Mouse (Mus musculus): Measurements from ENCODE around the gene Ankrd65. TPM values are rescaled to one million over a fixed set of nuclear protein-coding genes. Genes with fewer than 3 reads are reported as not detected.
A peak's percentile ranks its signal among the peaks of the same experiment; 100 is the strongest.

The Ankrd65 gene
- polyA plus RNA-seq, 1 experiment from 2014 or later: 0.20 TPM

GRCm38 (mm10) chr4:155840076-155841002, 50.1 kb downstream of the Ankrd65 start:
- WGBS: 8% methylated on average over 8 of the region's 8 CpGs
- Histone ChIP-seq H3K36me3 (peaks cover 12% of the 10 kb centered on the region), H3K27ac (peak overlapping the region; percentile 95), H3K9me3 (no peaks in the 10 kb centered on the region), H3K4me2 (peak overlapping the region; percentile 86), H3K4me1 (peaks cover 47% of the 10 kb centered on the region), H3K9ac (peak overlapping the region; percentile 65), H3K4me3 (peak overlapping the region; percentile 60), H3K27me3 (no peaks in the 10 kb centered on the region)
- no peak for ATAC-seq (ENCODE audit: borderline replicate concordance, extremely low read depth, low FRiP score, low TSS enrichment)

GRCm38 (mm10) chr4:155841003-155841454, 50.8 kb downstream of the Ankrd65 start:
- peak; percentile 14 for ATAC-seq (ENCODE audit: borderline replicate concordance, extremely low read depth, low FRiP score, low TSS enrichment)
- peak overlapping the region; percentile 60 for H3K4me3 ChIP-seq
- H3K27ac ChIP-seq: peak overlapping the region; percentile 95; the same call in 1 of the 2 replicates
- H3K4me2 ChIP-seq: peak overlapping the region; percentile 86
- H3K9me3 ChIP-seq: no peaks in the 10 kb centered on the region
- H3K36me3 ChIP-seq: peaks cover 12% of the 10 kb centered on the region
- 1% methylated on average over 32 of the region's 32 CpGs for WGBS
- peaks cover 47% of the 10 kb centered on the region for H3K4me1 ChIP-seq
- peak overlapping the region; percentile 65 for H3K9ac ChIP-seq
- no peaks in the 10 kb centered on the region for H3K27me3 ChIP-seq

GRCm38 (mm10) chr4:155841651-155842270, 51.5 kb downstream of the Ankrd65 start:
- H3K27ac ChIP-seq: no peak overlapping the region
- WGBS: 38% methylated on average over 38 of the region's 38 CpGs
- H3K27me3 ChIP-seq: no peaks in the 10 kb centered on the region
- no peak overlapping the region for H3K9ac ChIP-seq
- H3K9me3 ChIP-seq: no peaks in the 10 kb centered on the region
- H3K36me3 ChIP-seq: peaks cover 12% of the 10 kb centered on the region
- ATAC-seq (ENCODE audit: borderline replicate concordance, extremely low read depth, low FRiP score, low TSS enrichment): no peak
- H3K4me1 ChIP-seq: peaks cover 52% of the 10 kb centered on the region
- peak overlapping the region; percentile 86 for H3K4me2 ChIP-seq
- H3K4me3 ChIP-seq: peak overlapping the region; percentile 60

- Histone ChIP-seq H3K4me3 (no peak overlapping the region), H3K27me3 (no peaks in the 10 kb centered on the region), H3K36me3 (peaks cover 12% of the 10 kb centered on the region), H3K4me2 (no peak overlapping the region), H3K4me1 (peaks cover 44% of the 10 kb centered on the region), H3K9me3 (no peaks in the 10 kb centered on the region), H3K27ac (no peak overlapping the region), H3K9ac (no peak overlapping the region)
- 94% methylated on average over 5 of the region's 5 CpGs for WGBS
- ATAC-seq (ENCODE audit: borderline replicate concordance, extremely low read depth, low FRiP score, low TSS enrichment): no peak
These were observed 53.0 kb downstream of the Ankrd65 start for GRCm38 (mm10) chr4:155843231-155843630.

- Histone ChIP-seq H3K27ac (peak within 1 kb of the TSS; percentile 75), H3K9me3 (no peaks in the 10 kb centered on the region), H3K36me3 (peaks cover 12% of the 10 kb centered on the region), H3K27me3 (no peaks in the 10 kb centered on the region), H3K4me2 (peak within 1 kb of the TSS; percentile 96), H3K4me3 (peak within 1 kb of the TSS; percentile 93), H3K4me1 (peaks cover 32% of the 10 kb centered on the region), H3K9ac (peak within 1 kb of the TSS; percentile 83)
- WGBS: 2% methylated on average over 34 of the region's 65 CpGs
- ATAC-seq (ENCODE audit: borderline replicate concordance, extremely low read depth, low FRiP score, low TSS enrichment): peak; percentile 92
These were observed 56.8 kb downstream of the Ankrd65 start, which contains the start of gene Dvl1 for GRCm38 (mm10) chr4:155846871-155847578. Dvl1 (plus strand) TSS chr4:155847402.

- H3K27me3 ChIP-seq: no peaks in the 10 kb centered on the region
- peak overlapping the region; percentile 75 for H3K27ac ChIP-seq
- H3K9ac ChIP-seq: peak overlapping the region; percentile 83
- under 1% methylated on average over 62 of the region's 69 CpGs for WGBS
- H3K4me3 ChIP-seq: peak overlapping the region; percentile 93
- H3K36me3 ChIP-seq: peaks cover 6% of the 10 kb centered on the region
- peaks cover 32% of the 10 kb centered on the region for H3K4me1 ChIP-seq
- peak; percentile 74 for ATAC-seq (ENCODE audit: borderline replicate concordance, extremely low read depth, low FRiP score, low TSS enrichment)
- H3K9me3 ChIP-seq: no peaks in the 10 kb centered on the region
- peak overlapping the region; percentile 96 for H3K4me2 ChIP-seq
These were observed 57.5 kb downstream of the Ankrd65 start for GRCm38 (mm10) chr4:155847591-155848352.

GRCm38 (mm10) chr4:155848434-155849095, 58.3 kb downstream of the Ankrd65 start:
- no peaks in the 10 kb centered on the region for H3K27me3 ChIP-seq
- peaks cover 32% of the 10 kb centered on the region for H3K4me1 ChIP-seq
- WGBS: 57% methylated on average over 7 of the region's 7 CpGs
- H3K4me3 ChIP-seq: peak overlapping the region; percentile 93
- no peak overlapping the region for H3K27ac ChIP-seq
- no peaks in the 10 kb centered on the region for H3K36me3 ChIP-seq
- peak overlapping the region; percentile 96 for H3K4me2 ChIP-seq
- peak overlapping the region; percentile 83 for H3K9ac ChIP-seq
- no peaks in the 10 kb centered on the region for H3K9me3 ChIP-seq
- no peak for ATAC-seq (ENCODE audit: borderline replicate concordance, extremely low read depth, low FRiP score, low TSS enrichment)

Small RNA genes lying within 50 kb of the gene (microRNA-seq; reads per million reads assigned to microRNA genes)
- not detected for gene Gm27743

Other genes starting within 250 kb of the Ankrd65 start
- gene Nadk, start 228.1 kb upstream of the Ankrd65 start, polyA plus RNA-seq (2015; fragmentation: Nextera tagmentation; extraction: Ambion mirVana): 76.3 and 77.6 TPM in 2 replicates
- gene Slc35e2, start 189.0 kb upstream of the Ankrd65 start, polyA plus RNA-seq (2015; fragmentation: Nextera tagmentation; extraction: Ambion mirVana): 6.4 and 6.5 TPM in 2 replicates
- 50.2 and 53.6 TPM in 2 replicates for gene Cdk11b, start 165.6 kb upstream of the Ankrd65 start, polyA plus RNA-seq (2015; fragmentation: Nextera tagmentation; extraction: Ambion mirVana)
- not detected in 2 replicates for gene Gm10563, start 145.0 kb upstream of the Ankrd65 start, polyA plus RNA-seq (2015; fragmentation: Nextera tagmentation; extraction: Ambion mirVana)
- 41.7 and 47.8 TPM in 2 replicates for gene Mmp23, start 137.1 kb upstream of the Ankrd65 start, polyA plus RNA-seq (2015; fragmentation: Nextera tagmentation; extraction: Ambion mirVana)
- 27.6 and 29.1 TPM in 2 replicates for gene Mib2, start 121.2 kb upstream of the Ankrd65 start, polyA plus RNA-seq (2015; fragmentation: Nextera tagmentation; extraction: Ambion mirVana)
- 4.3 and 4.9 TPM in 2 replicates for gene Fndc10, start 96.1 kb upstream of the Ankrd65 start, polyA plus RNA-seq (2015; fragmentation: Nextera tagmentation; extraction: Ambion mirVana)
- 147 and 150 TPM in 2 replicates for gene Ssu72, start 85.6 kb upstream of the Ankrd65 start, polyA plus RNA-seq (2015; fragmentation: Nextera tagmentation; extraction: Ambion mirVana)
- gene Tmem240, start 55.6 kb upstream of the Ankrd65 start, polyA plus RNA-seq (2015; fragmentation: Nextera tagmentation; extraction: Ambion mirVana): 0.44 and 0.59 TPM in 2 replicates
- 84.7 and 90.0 TPM in 2 replicates for gene Atad3a, start 29.3 kb upstream of the Ankrd65 start, polyA plus RNA-seq (2015; fragmentation: Nextera tagmentation; extraction: Ambion mirVana)
- gene Vwa1, start 15.7 kb upstream of the Ankrd65 start, polyA plus RNA-seq (2015; fragmentation: Nextera tagmentation; extraction: Ambion mirVana): 10.5 and 11.0 TPM in 2 replicates
- gene Tmem88b, start 4.6 kb upstream of the Ankrd65 start, polyA plus RNA-seq (2015; fragmentation: Nextera tagmentation; extraction: Ambion mirVana): 0.16 and 0.26 TPM in 2 replicates
- 193 and 228 TPM in 2 replicates for gene Mrpl20, start 12.4 kb downstream of the Ankrd65 start, polyA plus RNA-seq (2015; fragmentation: Nextera tagmentation; extraction: Ambion mirVana)
- gene Ccnl2, start 22.1 kb downstream of the Ankrd65 start, polyA plus RNA-seq (2015; fragmentation: Nextera tagmentation; extraction: Ambion mirVana): 152 and 169 TPM in 2 replicates
- 143 and 146 TPM in 2 replicates for gene Aurkaip1, start 40.8 kb downstream of the Ankrd65 start, polyA plus RNA-seq (2015; fragmentation: Nextera tagmentation; extraction: Ambion mirVana)
- gene Mxra8, start 49.2 kb downstream of the Ankrd65 start, polyA plus RNA-seq (2015; fragmentation: Nextera tagmentation; extraction: Ambion mirVana): 194 and 223 TPM in 2 replicates
- 14.0 and 14.7 TPM in 2 replicates for gene Dvl1, start 57.0 kb downstream of the Ankrd65 start, polyA plus RNA-seq (2015; fragmentation: Nextera tagmentation; extraction: Ambion mirVana)
- 0.34 and 0.36 TPM in 2 replicates for gene Tas1r3, start 72.9 kb downstream of the Ankrd65 start, polyA plus RNA-seq (2015; fragmentation: Nextera tagmentation; extraction: Ambion mirVana)
- gene Cptp, start 79.0 kb downstream of the Ankrd65 start, polyA plus RNA-seq (2015; fragmentation: Nextera tagmentation; extraction: Ambion mirVana): 14.5 and 15.2 TPM in 2 replicates
- 77.7 and 80.5 TPM in 2 replicates for gene Ints11, start 79.1 kb downstream of the Ankrd65 start, polyA plus RNA-seq (2015; fragmentation: Nextera tagmentation; extraction: Ambion mirVana)
- gene Pusl1, start 101.3 kb downstream of the Ankrd65 start, polyA plus RNA-seq (2015; fragmentation: Nextera tagmentation; extraction: Ambion mirVana): 42.9 and 44.9 TPM in 2 replicates
- gene Acap3, start 101.4 kb downstream of the Ankrd65 start, polyA plus RNA-seq (2015; fragmentation: Nextera tagmentation; extraction: Ambion mirVana): 15.1 and 17.7 TPM in 2 replicates
- 106 and 107 TPM in 2 replicates for gene Ube2j2, start 153.4 kb downstream of the Ankrd65 start, polyA plus RNA-seq (2015; fragmentation: Nextera tagmentation; extraction: Ambion mirVana)
- gene C1qtnf12, start 171.9 kb downstream of the Ankrd65 start, polyA plus RNA-seq (2015; fragmentation: Nextera tagmentation; extraction: Ambion mirVana): 39.3 and 45.0 TPM in 2 replicates
- 16.4 and 17.0 TPM in 2 replicates for gene B3galt6, start 202.2 kb downstream of the Ankrd65 start, polyA plus RNA-seq (2015; fragmentation: Nextera tagmentation; extraction: Ambion mirVana)
- gene Sdf4, start 202.4 kb downstream of the Ankrd65 start, polyA plus RNA-seq (2015; fragmentation: Nextera tagmentation; extraction: Ambion mirVana): 156 and 162 TPM in 2 replicates
- gene Tnfrsf4, start 223.4 kb downstream of the Ankrd65 start, polyA plus RNA-seq (2015; fragmentation: Nextera tagmentation; extraction: Ambion mirVana): 0.39 and 0.42 TPM in 2 replicates
- 1.6 and 2.7 TPM in 2 replicates for gene Tnfrsf18, start 235.7 kb downstream of the Ankrd65 start, polyA plus RNA-seq (2015; fragmentation: Nextera tagmentation; extraction: Ambion mirVana)

Measured in lung, embryonic 15.5 days (tissue).